Mouse (Mus musculus) ovary, postnatal 14 days (tissue): ENCODE data around the gene Atxn7l3.
A peak's percentile ranks its signal among the peaks of the same experiment; 100 is the strongest.

Experiments used
- DNase-seq: peaks from one replicate; pipeline ENCODE4 v3.0.0; 2022; ENCODE audit warnings: low spot score

Atxn7l3 gene

GRCm38 (mm10) chr11:102263211-102263610 lies 33.2 kb downstream of the Atxn7l3 start:
- no peak for DNase-seq

DNA sequence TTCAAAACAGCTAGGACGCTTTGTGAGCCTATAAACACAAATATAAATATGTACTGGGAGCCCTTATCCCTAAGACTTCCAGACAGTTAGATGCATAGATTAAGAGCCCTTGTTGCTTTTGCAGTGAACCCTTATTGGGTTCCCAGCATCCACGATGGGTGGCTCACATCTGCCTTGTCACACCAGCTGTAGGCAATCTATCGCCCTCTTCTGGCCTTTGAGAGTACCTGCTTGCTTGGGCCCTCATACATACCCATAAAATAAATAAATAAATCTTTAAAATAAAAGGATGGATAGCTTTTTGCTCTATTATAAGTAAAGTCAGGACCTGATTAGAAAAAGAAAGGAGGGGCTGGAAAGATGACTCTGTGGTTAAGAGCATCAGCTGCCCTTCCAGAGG lies 37.9 kb downstream of the Atxn7l3 start:
- no peak for DNase-seq

DNA sequence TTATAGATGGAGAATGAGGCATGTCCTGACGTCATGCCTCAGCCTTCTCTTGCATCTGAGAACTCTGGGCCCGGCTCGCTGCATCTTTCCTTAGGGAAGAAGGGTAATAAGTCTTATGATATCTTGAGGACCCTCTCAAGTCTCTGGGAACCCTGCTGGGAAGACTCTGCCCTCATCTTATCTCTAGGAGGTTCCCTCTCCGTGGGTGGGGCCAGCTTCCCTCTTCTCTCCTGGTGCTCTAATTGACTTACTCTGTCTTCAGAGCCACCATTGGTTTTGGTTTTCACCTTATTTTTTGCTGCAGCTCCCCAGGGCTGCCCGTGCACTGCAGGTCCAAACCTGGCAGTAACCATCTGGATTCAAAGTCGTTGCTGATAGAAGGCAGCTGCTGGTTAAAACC lies 38.3 kb downstream of the Atxn7l3 start:
- no peak for DNase-seq

- DNase-seq, result no peak
These were observed 38.9 kb downstream of the Atxn7l3 start for GRCm38 (mm10) chr11:102257514-102257913.

GRCm38 (mm10) chr11:102249351-102250090 lies 46.9 kb downstream of the Atxn7l3 start:
- DNase-seq, result no peak

DNA sequence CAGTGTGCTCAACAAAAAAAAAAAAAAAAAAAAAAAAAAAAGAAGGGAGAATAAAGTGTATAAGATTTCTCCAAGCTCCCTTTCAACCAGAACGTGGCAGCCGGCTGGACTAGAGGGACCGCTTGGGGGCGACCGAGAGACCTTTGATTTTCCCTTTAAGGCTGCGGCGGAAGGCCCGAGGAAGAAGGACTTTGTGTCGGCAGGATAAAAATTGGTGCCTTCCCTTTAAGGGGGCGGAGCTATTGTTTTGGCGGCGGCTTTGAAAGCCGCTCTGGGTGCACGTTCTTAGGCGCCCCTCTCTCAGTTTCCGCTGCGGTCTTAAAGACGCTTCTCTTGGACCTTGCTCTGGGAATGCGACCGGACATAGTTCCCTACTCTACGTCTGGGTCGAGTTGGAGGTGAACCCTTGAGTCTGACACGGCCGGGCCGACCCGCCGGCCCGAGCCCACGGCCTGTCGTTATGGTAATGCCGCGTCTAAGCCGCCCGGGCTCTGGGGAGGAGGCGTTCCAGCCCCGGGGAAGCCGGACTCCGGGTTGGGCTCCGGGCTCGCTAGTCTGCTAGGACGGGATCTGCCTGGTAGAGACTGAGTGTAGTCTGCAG lies 47.7 kb downstream of the Atxn7l3 start, which contains the start of gene BC030867:
TSS of gene BC030867 (plus strand) at position 253 of the 601 bp plus-strand sequence.
- DNase-seq, result peak; percentile 93

- no peak for DNase-seq
These were observed 49.6 kb downstream of the Atxn7l3 start for GRCm38 (mm10) chr11:102246871-102247270.

- no peak for DNase-seq
These were observed 50.2 kb downstream of the Atxn7l3 start for GRCm38 (mm10) chr11:102246273-102246635.

DNA sequence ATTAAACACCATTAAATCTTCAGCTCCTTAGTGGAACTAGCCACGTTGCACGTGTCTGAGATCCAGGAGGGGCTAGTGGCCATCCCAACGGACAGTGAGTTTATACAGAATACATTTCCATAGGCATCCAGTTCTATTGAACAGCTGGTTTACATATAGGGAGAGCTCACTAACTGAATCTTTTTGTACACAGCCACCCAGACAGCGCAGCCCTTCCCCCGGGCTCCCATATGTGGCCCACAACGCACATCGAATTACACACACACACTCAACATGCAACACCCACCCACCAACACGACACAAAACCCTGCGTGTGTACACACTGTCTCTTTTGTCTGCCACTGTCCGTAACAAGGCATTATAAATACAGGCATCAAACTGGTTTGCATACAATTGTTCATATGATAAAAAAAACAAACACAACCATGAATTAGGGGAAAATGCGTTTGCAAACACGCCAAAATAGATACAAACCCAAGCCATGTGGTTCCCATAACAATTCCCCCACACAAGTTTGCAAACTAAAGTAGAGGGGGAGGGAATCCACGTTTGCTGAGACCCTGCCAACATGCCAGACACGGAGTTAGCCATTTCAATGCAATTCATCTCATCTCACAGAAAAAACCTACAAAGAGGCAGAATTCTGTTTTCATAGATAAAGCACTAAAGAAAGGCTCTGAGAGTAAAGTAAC lies 50.7 kb downstream of the Atxn7l3 start:
- DNase-seq, result no peak

- no peak for DNase-seq
These were observed 51.4 kb downstream of the Atxn7l3 start for GRCm38 (mm10) chr11:102244926-102245449.

GRCm38 (mm10) chr11:102241874-102242273 lies 54.6 kb downstream of the Atxn7l3 start:
- DNase-seq, result no peak

GRCm38 (mm10) chr11:102241246-102241645 lies 55.2 kb downstream of the Atxn7l3 start:
- DNase-seq, result no peak

GRCm38 (mm10) chr11:102240636-102241035 lies 55.8 kb downstream of the Atxn7l3 start:
- DNase-seq, result no peak
